Mouse (Mus musculus) olfactory bulb, adult 2 months (tissue): Measurements from ENCODE around the gene Kcnb1. TPM values are rescaled to one million over a fixed set of nuclear protein-coding genes. Genes with fewer than 3 reads are reported as not detected.

Experiments used
- H3K27ac ChIP-seq: fragments of 200-500 bp; 2 replicates; pipeline ENCODE4 v1.5.1; 2012; ENCODE audit warnings: low read depth, low read length; ENCODE audit not compliant: insufficient read depth
- H3K4me1 ChIP-seq: fragments of 200-500 bp; 2 replicates; pipeline ENCODE4 v1.6.1; 2012; ENCODE audit warnings: low read length; ENCODE audit not compliant: control insufficient read depth, insufficient read depth
- H3K4me3 ChIP-seq: fragments of 200-500 bp; 2 replicates; pipeline ENCODE4 v1.5.1; 2012; ENCODE audit warnings: mild to moderate bottlenecking, low read depth, low read length, moderate library complexity; ENCODE audit not compliant: insufficient read depth
- CTCF ChIP-seq: fragments of 200-500 bp; IDR thresholded peaks from 2 replicates; pipeline ENCODE4 v1.5.1; 2012; ENCODE audit warnings: low read depth, mild to moderate bottlenecking, low read length, moderate library complexity; ENCODE audit not compliant: insufficient read depth
- POLR2A ChIP-seq: fragments of 200-500 bp; IDR thresholded peaks from 2 replicates; pipeline ENCODE4 v1.6.1; 2012; ENCODE audit warnings: mild to moderate bottlenecking, low read depth, low read length, moderate library complexity; ENCODE audit not compliant: insufficient read depth
- WGBS: fragments of 180-500 bp; shearing (Covaris S2); methylation state at CpG from one replicate; pipeline ENCODE4 v1.1.7; 2018; 5-methylcytosine and 5-hydroxymethylcytosine counted together
- polyA plus RNA-seq: library from polyadenylated mRNA; stranded (reverse); fragments of >200 nt; gene quantifications from 2 replicates; pipeline ENCODE4 v1.2.4, GENCODE M21; 2012; ENCODE audit warnings: low replicate concordance; ENCODE audit not compliant: missing spikeins, insufficient read depth, insufficient read length

Kcnb1 gene
- polyA plus RNA-seq, 1 experiment: 145 TPM

- 86% methylated on average over 10 of the region's 10 CpGs for WGBS
- no peak for TF ChIP-seq POLR2A
- no peak for TF ChIP-seq CTCF
Measured at GRCm38 (mm10) chr2:167179301-167179700, 10.7 kb downstream of the Kcnb1 start.

GRCm38 (mm10) chr2:167177231-167177641 lies 12.7 kb downstream of the Kcnb1 start:
- Histone ChIP-seq H3K27ac (no peak overlapping the region), H3K4me3 (no peak overlapping the region), H3K4me1 (peaks cover 48% of the 10 kb centered on the region)
- TF ChIP-seq POLR2A: no peak
- TF ChIP-seq CTCF: no peak
- 44% methylated on average over 10 of the region's 10 CpGs for WGBS

More at GRCm38 (mm10) chr2:167179301-167179700, 10.7 kb downstream of the Kcnb1 start:
- Histone ChIP-seq H3K4me3 (no peak overlapping the region), H3K4me1 (peaks cover 49% of the 10 kb centered on the region), H3K27ac (no peak overlapping the region)

GRCm38 (mm10) chr2:167175284-167175683 lies 14.7 kb downstream of the Kcnb1 start:
- Histone ChIP-seq H3K27ac (no peak overlapping the region), H3K4me1 (peaks cover 36% of the 10 kb centered on the region), H3K4me3 (no peak overlapping the region)
- TF ChIP-seq CTCF (no peak), POLR2A (no peak)
- 84% methylated on average over 6 of the region's 6 CpGs for WGBS

GRCm38 (mm10) chr2:167173051-167173875 lies 16.7 kb downstream of the Kcnb1 start:
- Histone ChIP-seq H3K4me3 (no peak overlapping the region), H3K27ac (no peak overlapping the region), H3K4me1 (peaks cover 45% of the 10 kb centered on the region)
- no peak for TF ChIP-seq CTCF
- no peak for TF ChIP-seq POLR2A
- WGBS: 76% methylated on average over 5 of the region's 5 CpGs

GRCm38 (mm10) chr2:167167515-167168212 lies 22.3 kb downstream of the Kcnb1 start:
- Histone ChIP-seq H3K27ac (no peak overlapping the region; the same call in 1 of the 2 replicates), H3K4me3 (no peak overlapping the region), H3K4me1 (peaks cover 41% of the 10 kb centered on the region)
- TF ChIP-seq POLR2A (no peak), CTCF (no peak)
- WGBS: 39% methylated on average over 11 of the region's 11 CpGs

GRCm38 (mm10) chr2:167163600-167163999 lies 26.4 kb downstream of the Kcnb1 start:
- Histone ChIP-seq H3K4me3 (no peak overlapping the region), H3K4me1 (peaks cover 37% of the 10 kb centered on the region), H3K27ac (no peak overlapping the region)
- WGBS: 97% methylated on average over 9 of the region's 9 CpGs
- TF ChIP-seq CTCF (no peak), POLR2A (no peak)

GRCm38 (mm10) chr2:167163134-167163533 lies 26.8 kb downstream of the Kcnb1 start:
- Histone ChIP-seq H3K4me3 (no peak overlapping the region), H3K27ac (peak overlapping the region; percentile 23), H3K4me1 (peaks cover 33% of the 10 kb centered on the region)
- WGBS: 89% methylated on average over 10 of the region's 10 CpGs
- TF ChIP-seq CTCF: no peak
- no peak for TF ChIP-seq POLR2A

GRCm38 (mm10) chr2:167162516-167163021 lies 27.4 kb downstream of the Kcnb1 start:
- TF ChIP-seq POLR2A (no peak), CTCF (no peak)
- peak overlapping the region; percentile 23; the same call in 1 of the 2 replicates for H3K27ac ChIP-seq
- no peak overlapping the region for H3K4me3 ChIP-seq
- peaks cover 30% of the 10 kb centered on the region for H3K4me1 ChIP-seq
- 29% methylated on average over 10 of the region's 10 CpGs for WGBS

GRCm38 (mm10) chr2:167159721-167160120 lies 30.2 kb downstream of the Kcnb1 start:
- Histone ChIP-seq H3K4me3 (no peak overlapping the region), H3K4me1 (peaks cover 49% of the 10 kb centered on the region), H3K27ac (no peak overlapping the region)
- WGBS: 94% methylated on average over 4 of the region's 4 CpGs
- TF ChIP-seq CTCF: no peak
- TF ChIP-seq POLR2A: no peak
